Mouse (Mus musculus): ENCODE measurements at regions not wholly inside any gene's neighbourhood (a gene's known extent, or its start where the extent isn't known, plus 50 kb on each side); places are given as distances from the start of the nearest gene placed in this dataset.
A peak's percentile ranks its signal among the peaks of the same experiment; 100 is the strongest.

GRCm38 (mm10) chr13:44305134-44305991 lies 423.9 kb upstream of the Jarid2 start:
- DNase-seq: no peak

GRCm38 (mm10) chr13:44306275-44307050 lies 422.8 kb upstream of the Jarid2 start:
- peak; percentile 88 to 95 for DNase-seq

DNA sequence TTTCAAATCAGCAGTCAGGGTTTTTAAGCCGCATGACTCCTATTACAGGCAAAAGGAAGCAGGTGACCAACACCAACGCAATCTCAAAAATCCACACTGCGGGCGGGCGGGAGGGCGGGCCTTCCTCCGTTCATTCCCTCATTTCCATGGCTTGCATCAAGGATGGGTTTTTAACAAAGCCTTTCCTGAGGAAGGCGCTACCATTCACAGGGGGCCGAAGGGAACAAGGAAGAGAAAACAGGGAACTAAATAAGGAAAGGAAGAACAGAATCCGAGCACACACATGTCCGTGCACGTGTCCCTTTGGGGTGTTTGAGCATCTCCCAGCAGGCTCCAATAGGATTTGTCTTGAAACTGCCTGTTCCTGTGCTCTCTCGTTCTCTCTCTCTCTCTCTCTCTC lies 421.0 kb upstream of the Jarid2 start:
- DNase-seq: no peak

DNA sequence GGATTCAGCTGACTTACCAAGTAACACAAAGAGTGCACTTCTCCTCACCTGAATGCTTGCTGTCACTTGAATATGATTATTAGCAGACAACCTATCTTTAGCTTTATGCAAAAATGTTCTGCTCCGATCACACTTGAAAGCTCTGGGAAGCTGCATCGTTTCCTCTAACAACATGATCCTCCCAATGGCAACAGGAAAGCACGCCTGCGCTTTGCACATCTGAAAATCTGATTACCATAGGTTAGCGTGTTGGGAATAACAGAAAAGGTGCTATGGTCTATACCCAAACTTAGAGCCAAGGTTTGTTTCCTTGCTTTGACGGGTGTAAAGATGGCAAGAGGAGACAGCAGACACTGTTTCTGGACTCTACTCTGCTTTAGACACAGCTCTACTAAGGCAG lies 417.0 kb upstream of the Jarid2 start:
- DNase-seq: no peak

- no peak for DNase-seq
Observed at GRCm38 (mm10) chr13:44316747-44317446, 412.4 kb upstream of the Jarid2 start.

- no peak for DNase-seq
Observed at GRCm38 (mm10) chr13:44317596-44317995, 411.7 kb upstream of the Jarid2 start.

DNA sequence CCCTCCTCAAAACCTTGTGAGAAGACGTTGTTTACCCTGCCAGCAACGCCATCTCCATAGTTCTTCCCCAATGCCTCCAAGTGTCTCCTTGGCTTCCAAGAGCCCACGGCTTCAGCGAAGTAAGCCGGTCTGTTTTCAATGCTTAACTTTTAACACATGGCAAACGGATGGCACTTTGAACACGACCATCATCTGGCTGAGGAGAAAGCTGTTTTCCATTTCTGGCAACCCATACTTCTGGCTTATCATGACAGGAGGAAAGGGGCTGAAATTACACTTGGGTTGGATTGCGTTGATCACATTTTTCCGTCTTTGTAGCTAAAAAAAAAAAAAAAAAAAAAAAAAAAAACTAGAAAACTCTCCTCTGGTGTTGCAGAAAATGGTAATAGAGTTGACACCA lies 410.2 kb upstream of the Jarid2 start:
- DNase-seq: no peak

- DNase-seq: no peak
Observed at GRCm38 (mm10) chr13:44319511-44319910, 409.8 kb upstream of the Jarid2 start.

- DNase-seq: no peak
Observed at GRCm38 (mm10) chr13:44320311-44320710, 409.0 kb upstream of the Jarid2 start.

- DNase-seq: no peak
Observed at GRCm38 (mm10) chr13:44321009-44321596, 408.2 kb upstream of the Jarid2 start.

DNA sequence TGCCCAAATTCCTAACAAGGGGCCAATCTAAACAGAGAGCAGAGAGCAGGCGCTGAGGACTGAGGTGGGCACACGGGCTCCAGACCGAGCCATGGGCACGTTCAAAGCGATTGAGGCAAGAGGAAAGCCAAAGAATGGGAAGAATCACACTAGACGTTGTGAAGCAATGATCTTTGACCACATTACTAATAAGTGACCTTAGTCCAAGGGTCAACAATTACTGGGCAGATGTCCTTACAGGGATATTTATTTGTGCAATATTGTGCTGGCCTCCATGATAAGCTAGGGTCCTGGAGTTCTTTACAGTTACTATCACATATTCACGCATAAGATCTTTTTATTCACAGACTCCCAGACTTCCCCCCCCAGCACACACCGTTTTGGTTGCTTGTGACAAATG lies 400.9 kb upstream of the Jarid2 start:
- DNase-seq: no peak

- no peak for DNase-seq
Observed at GRCm38 (mm10) chr13:44329161-44329560, 400.1 kb upstream of the Jarid2 start.

DNA sequence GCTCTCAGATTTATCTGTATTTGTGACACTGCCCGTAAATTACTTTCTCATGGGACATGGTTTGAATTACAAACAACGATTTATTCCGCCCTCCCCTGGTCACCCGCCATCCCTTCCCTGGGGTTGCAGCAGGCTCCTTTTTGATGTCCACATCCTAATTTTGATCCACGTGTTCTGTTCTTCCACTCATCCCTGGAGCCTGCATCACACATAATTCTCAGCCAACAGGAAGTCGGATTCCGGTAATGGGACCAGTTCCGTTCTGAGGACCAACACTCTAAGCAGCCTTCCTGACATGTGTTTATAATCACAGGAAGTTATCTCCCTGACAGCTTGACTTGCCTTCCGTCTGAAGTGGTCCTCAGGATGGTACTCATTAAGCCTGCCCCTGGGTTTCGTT lies 399.6 kb upstream of the Jarid2 start:
- DNase-seq: peak in 1 of 2 experiments; percentile 30

DNA sequence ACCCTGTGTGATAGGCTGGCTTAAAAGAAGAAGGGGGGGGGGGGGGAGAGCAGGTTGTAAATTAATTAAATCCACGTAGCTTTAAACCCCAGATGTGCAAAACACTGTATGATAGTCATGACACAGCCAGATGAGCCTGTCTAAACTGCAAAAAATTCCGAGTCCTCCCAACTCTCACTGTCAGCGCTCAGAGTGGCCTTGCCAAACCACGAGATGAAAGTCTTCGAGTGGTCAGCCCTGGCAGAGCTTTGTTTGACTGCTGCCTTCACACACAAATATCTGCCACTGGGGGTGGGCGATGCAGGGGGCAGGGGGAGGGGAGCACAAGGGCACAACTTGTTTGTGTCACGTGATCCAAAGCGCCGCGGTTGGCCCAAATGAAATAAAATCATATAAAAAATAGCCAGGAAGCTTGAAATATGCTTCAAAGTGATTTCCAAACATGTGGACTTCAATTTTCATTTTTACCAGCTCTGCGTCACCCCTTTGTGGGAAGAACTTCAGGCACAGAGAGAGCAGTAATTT lies 396.5 kb upstream of the Jarid2 start:
- no peak for DNase-seq

- no peak for DNase-seq
Observed at GRCm38 (mm10) chr13:44339061-44339741, 390.1 kb upstream of the Jarid2 start.

DNA sequence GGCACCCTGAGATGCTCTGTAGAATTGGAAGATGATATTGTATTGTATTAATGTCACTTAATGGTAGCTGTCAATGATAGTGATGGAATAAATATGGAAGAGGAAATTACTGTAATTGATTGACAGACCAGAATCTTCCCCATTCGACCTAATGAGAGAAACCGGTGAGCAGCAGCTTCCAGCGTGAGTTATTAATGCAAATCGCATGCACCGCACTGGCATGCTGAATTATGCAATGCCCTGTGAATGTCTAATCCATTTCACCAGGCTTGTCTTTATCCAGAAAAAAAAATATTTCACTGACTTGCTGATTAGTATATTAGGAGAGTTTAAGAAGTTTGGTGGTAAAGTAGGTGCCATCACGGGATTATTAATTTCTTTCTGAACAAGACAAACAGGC lies 384.2 kb upstream of the Jarid2 start:
- peak; percentile 29 to 34 for DNase-seq

- DNase-seq: no peak
Observed at GRCm38 (mm10) chr13:44346636-44347035, 382.6 kb upstream of the Jarid2 start.

DNA sequence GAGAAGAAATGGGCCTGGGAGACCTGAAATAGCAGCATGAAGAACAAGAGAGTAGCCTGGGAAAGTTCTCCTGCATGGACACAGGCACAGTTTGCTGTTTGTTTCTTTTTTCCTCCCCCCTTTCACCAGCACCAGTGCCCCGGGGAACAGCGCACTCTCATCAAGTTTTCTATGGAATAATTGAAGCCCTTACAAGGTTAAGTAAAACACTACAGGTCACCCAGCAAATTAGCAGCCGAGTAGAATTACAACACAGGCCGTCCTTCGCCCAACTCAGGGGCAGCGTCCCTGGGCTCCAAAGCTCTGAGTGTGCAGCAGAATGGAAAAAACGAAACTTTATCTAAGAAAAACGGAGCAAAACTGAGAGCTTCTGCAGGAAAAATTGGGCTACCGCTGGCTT lies 381.6 kb upstream of the Jarid2 start:
- peak; percentile 33 to 56 for DNase-seq

DNA sequence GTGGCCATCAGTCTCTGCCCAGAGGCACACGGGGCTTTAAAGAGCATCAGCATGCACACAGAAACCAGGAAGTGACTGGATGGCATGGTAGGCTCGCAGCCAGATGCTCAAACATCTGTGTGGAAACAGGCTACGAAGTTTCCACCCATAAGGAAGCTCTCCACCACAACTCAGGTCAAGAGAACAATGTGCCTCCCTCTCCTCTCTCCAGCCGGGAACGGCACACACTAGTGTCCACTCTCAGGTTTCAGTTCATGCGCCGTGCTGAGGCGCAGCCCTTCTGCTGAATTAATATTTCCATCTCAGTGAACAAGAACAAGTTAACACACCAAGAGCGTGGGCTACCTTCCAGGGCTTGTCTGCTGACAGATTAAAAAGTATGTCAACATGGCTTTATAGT lies 375.4 kb upstream of the Jarid2 start:
- DNase-seq: peak; percentile 32 to 58

- DNase-seq: no peak
Observed at GRCm38 (mm10) chr13:44355771-44356221, 373.5 kb upstream of the Jarid2 start.

DNA sequence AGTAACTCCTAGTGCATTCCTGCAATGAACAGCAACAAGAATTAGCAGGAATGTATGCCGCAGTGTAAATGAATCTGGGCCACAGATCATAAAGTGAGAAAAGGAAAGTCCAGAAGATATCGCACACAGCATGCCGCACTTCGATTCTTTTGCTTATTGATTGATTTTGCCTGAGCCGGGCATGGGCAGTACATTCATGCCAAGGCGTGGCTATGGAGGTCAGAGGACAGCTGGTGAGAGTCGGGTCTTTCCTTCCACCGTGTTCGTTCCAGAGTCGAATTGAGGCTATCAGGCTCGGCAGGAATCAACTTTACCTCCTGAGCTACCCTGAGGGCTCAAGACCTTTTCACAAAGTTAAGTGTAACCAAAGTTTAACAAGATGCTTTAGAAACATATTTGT lies 372.3 kb upstream of the Jarid2 start:
- no peak for DNase-seq

- no peak for DNase-seq
Observed at GRCm38 (mm10) chr13:44359344-44359743, 369.9 kb upstream of the Jarid2 start.

Measured in kidney, adult 8-10 months (tissue).